Mouse (Mus musculus): ENCODE measurements around the gene Ttn.
"Not testable (repeated sequence)": the region's sequence is repeated elsewhere in the genome, so short reads cannot be mapped to it uniquely, and the experiment has no call there.

Ttn gene

DNA sequence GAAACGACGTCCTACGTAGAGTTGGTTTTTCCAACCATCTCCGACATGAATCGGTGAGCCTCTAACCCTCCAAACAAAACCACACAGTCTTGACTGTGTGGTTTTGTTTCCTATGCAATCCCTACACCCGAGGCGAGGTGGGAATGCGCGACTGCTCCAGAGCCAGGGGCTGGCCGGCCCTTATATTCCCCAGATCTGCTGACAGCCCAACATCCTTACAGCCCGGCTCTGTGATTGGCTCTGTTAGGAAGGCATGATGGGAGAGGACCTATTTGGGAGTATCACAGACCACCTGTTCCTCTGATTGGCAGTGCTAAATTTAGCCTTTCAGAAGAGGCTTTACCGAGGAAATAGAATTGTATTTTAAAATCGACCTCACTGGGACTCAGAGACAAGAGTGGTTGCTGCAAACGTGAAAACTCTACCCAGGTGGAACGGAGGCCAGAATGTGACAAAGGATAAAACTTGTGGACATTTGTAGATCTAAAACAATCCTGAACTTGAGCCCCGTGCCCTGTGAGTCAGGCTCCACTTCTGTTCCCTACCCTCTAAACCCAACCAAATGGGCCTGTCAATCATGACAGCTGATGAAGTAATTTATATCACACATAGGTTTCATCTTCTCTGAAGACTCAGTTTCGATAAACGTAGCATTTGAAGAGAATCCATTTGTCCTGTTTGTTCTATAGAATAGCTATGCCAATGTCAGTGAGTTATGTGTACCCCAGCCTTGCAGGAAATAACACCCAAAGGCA is at the start of gene Ttn:
Ttn (minus strand) TSS at position 157 of the 755 bp plus-strand sequence.
- DNase-seq (ENCODE audit: low spot score), result no peak

- DNase-seq (ENCODE audit: low spot score), result no peak
Measured at GRCm38 (mm10) chr2:77020649-77021048, 38.3 kb upstream of the Ttn start.

DNA sequence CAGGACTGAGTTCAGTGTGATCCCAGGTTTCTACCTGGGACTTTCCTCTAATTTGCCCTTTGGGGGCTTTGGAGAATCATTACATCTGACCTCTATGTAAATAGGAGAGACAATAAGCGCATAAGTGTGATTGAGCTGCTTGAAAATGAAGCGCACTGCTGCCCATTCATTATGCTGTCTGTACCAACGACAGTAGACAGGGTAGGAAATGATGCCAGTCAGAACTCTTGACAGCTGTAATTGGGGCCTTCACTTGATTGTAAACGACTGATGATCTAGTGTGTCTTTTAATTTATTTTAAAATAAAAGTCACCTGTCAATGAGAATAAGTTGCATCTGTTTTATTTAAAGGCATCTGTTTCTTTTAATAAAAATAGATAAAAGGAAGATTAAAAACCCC is 35.4 kb upstream of the Ttn start:
- no peak for DNase-seq (ENCODE audit: low spot score)

GRCm38 (mm10) chr2:77013449-77013848 is 31.1 kb upstream of the Ttn start:
- not testable (repeated sequence) for DNase-seq (ENCODE audit: low spot score)

- no peak for DNase-seq (ENCODE audit: low spot score)
Measured at GRCm38 (mm10) chr2:77011981-77012380, 29.6 kb upstream of the Ttn start.

DNA sequence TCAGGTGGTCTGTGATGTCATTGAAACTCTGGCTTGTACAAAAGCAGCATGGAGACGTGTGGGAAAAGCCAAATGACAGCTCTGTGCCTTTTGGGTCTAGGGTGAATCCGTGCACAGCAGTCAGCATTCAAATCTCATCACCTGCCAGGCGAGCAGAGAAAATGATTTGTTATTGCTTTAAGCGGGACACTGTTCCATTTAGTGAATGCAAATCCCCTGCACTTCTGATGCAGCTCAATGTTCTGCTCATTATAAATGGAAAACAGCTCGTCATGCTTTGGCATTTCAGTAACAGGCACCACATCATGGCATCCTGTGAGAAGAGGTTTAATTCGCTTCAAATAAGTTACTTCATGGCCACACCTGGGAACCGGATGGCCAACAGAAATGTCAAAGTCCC is 24.7 kb upstream of the Ttn start:
- no peak for DNase-seq (ENCODE audit: low spot score)

DNA sequence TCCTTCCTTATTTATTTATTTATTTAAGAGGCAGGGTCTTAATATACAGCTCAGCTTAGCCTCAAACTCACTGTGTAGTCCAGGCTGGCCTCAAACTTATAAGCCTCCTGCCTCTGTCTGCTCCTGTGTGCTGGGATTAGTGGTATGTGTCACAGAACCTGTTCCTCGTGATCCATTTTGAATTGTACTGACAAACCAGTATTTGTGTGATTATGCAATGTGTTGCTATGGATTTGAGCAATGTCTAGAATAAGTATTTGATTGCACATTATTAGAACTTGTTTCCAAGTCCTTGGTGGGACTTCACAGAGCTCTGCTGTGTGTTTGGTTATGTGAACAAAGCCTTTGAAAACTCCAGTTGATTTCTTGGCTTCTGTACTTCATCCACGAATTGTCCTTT is 20.8 kb upstream of the Ttn start:
- no peak for DNase-seq (ENCODE audit: low spot score)

DNA sequence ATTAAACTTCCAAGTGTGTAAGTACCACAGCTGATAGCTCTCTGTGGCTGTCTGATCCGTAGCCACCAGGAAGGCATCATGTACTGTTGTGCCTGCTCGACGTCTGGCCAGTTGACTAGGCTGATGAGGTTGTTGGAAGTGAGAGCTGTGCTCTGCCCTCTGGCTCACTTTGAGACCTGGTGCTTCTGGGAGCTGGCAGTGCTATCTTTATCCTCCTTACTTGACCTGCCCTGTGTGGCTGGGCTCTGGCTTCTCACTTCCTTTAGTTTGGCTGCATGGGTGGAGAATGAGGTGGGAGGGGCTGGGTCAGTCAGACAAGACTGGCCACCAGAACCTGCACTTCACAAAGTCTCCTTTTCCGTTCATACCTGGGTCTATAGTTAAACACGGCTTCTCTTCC is 16.0 kb upstream of the Ttn start:
- no peak for DNase-seq (ENCODE audit: low spot score)

GRCm38 (mm10) chr2:76992493-76993201 is 10.3 kb upstream of the Ttn start:
- DNase-seq (ENCODE audit: low spot score), result no peak

- no peak for DNase-seq (ENCODE audit: low spot score)
Measured at GRCm38 (mm10) chr2:76987317-76987716, 5.0 kb upstream of the Ttn start.

DNA sequence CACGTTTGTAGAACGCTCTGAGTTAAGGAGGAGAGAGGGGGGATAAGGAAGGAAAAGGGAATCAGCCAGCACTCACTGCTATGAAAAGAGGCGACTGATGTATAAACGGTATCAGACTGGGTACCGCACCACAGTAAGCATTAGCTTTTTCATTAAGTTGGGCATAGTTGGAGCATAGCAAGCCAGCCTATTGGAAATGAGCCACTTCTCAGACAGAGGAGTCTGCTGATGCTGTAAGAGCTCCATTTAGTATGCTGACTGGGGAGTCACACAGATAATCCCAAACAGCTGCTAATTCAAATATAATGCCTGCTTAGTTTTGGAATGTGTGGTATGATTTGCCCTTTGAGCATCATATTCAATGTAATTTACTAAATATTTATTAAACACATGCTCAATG is 2.0 kb upstream of the Ttn start:
- DNase-seq (ENCODE audit: low spot score), result no peak

DNA sequence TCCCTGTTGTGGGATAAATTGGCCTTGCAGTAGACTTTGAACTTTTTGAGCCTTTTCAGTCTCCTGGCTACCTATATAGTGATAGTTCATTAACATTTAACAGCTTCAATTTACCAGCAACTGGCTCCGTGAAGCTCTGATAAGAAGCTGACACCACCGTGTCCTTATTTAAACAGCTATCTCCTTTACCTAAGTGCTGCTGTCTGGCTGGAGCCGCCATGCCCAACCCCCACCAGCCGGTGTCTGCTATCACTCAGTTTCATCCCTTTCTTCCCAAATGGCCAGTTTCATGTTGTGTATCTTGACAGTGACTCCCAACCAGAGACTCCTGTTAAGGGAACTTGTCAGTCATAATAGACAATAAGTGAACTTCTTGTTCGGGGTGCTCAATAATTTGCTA is 1.3 kb upstream of the Ttn start:
- no peak for DNase-seq (ENCODE audit: low spot score)

GRCm38 (mm10) chr2:76981717-76982116 is 630 bp downstream of the Ttn start:
- no peak for DNase-seq (ENCODE audit: low spot score)

GRCm38 (mm10) chr2:76980146-76980545 is 2.2 kb downstream of the Ttn start:
- peak; percentile 71 for DNase-seq (ENCODE audit: low spot score)

GRCm38 (mm10) chr2:76977650-76978049 is 4.7 kb downstream of the Ttn start:
- no peak for DNase-seq (ENCODE audit: low spot score)

DNA sequence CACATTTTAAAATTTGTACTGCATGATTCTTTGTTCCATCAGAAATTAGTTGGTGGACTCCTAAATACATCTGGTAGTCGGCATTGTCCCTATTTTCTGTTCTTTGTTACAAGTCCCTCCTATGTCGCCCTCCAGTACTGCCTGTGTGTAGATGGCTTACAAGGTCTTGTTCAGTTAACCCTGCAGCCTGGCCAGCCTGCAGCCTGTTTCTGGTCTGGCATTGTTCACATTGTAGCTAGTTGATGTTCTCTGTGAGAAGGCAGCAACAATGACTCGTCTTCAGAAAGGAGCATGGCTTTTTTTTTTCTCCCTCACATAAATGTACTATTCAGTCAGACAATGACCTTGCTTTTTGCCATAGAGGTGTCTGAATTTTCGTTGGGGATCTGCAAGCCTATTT is 10.3 kb downstream of the Ttn start:
- no peak for DNase-seq (ENCODE audit: low spot score)

GRCm38 (mm10) chr2:76971069-76971468 is 11.3 kb downstream of the Ttn start:
- DNase-seq (ENCODE audit: low spot score), result no peak

- DNase-seq (ENCODE audit: low spot score), result no peak
Measured at GRCm38 (mm10) chr2:76970669-76971068, 11.7 kb downstream of the Ttn start.

DNA sequence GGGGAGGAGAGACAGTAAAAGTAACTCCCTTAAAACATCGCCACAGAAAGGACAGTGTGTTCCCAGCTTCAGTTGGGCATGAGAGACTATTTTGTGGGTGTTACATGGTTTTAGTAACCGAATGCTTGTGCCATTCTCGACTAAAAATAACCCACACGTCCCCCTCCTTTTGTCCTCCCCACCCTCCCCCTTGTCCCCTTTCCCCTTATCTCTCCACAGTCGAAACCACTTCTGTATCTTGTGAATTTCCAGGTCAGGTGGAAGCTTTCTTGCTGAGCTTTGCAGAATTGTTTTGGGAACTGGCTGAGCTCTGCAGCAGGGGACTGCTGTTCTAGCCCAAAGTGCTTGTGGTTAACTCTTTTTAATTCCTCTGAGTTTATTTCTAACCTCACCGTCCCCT is 12.1 kb downstream of the Ttn start:
- DNase-seq (ENCODE audit: low spot score), result no peak

DNA sequence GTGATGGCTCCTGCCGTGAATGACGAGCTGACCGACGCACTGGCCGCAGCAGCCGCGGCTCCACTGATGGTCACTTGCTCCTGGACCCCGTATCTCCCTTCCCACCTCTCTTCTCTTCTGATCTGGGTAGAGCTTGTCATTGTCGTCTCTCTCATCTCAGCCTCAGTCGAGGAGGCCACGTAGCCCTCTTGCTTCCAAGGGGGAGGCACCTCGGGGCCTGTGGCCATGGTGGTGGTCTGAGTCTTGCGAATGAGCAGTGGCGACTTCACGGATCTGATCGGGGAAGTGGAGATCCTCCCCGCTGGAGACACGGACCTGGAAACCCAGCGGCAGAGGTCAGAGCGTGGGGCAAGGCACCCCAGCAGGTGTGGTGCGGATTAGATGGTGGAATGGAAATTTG is 12.7 kb downstream of the Ttn start:
- no peak for DNase-seq (ENCODE audit: low spot score)

GRCm38 (mm10) chr2:76968919-76969318 is 13.4 kb downstream of the Ttn start:
- DNase-seq (ENCODE audit: low spot score), result peak; percentile 79

GRCm38 (mm10) chr2:76966582-76966981 is 15.8 kb downstream of the Ttn start:
- no peak for DNase-seq (ENCODE audit: low spot score)

GRCm38 (mm10) chr2:76966013-76966412 is 16.3 kb downstream of the Ttn start:
- no peak for DNase-seq (ENCODE audit: low spot score)

GRCm38 (mm10) chr2:76965542-76965941 is 16.8 kb downstream of the Ttn start:
- no peak for DNase-seq (ENCODE audit: low spot score)

All from embryo, embryonic 10 days (tissue).